Mouse (Mus musculus): ENCODE measurements around the gene Krt23. TPM values are rescaled to one million over a fixed set of nuclear protein-coding genes. Genes with fewer than 3 reads are reported as not detected.

Krt23 gene
- total RNA-seq (2022) = not detected

DNA sequence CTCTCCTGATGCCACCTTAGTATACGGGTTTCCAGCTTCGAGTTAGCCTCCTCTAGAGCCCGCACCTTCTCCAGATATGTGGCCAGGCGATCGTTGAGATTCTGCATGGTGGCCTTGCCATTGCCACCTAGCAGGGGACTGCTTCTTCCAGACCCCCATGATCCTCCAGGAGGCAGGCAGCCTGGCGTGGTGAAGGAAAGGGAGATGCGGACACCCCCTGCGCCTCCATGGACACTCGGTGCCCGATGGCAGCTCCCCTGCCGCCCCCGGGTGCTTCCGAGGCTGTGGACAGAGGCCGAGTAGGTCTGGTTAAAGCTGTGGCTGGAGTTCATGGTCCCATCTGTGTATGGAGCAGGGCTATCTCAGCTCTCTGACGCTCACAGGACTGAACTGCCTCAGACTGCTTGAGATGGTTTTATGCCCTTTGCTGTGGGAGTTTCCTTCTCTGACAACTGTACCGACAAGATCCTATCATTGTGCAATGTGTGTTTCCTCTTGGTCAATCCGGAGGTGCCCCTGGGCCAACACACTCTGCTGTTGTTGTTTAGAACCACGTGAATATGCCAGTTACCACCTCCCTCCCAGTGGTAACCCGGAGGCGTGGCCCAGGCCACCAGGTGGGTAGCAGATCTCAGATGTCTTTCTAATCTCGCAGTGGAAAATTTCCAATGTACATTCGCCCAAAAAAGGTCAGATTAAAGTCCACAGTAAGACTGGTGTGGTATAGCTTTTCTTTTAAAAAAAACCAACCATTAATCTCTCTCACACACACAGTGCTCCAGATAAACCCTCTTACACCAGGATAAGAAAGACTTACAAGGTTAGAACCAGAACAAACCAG is at the start of gene Krt23:
Gene Krt23 (minus strand): TSS at position 405 of the 841 bp plus-strand sequence.
- no peak for DNase-seq (ENCODE audit: low spot score in 2 of 2)

DNA sequence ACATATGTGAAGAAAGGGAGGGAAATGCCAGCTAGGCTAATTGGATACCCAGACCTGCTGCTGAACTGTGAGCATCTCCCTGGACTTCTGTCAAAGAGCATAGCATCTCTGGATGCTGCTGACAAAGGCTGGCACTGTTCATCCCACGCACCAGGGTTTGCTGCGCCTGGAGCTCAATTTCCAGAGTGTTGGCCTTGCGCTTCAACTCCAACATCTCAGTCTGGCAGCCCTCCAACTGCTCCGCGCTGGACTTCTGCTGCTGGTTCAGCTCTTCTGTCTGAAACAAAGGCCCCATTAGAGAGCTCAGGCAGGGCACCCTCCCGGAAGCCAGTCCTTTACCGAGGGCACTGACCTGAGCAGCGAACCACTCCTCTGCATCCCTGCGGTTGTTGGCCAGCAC is 46.8 kb upstream of the Krt23 start:
- peak; percentile 17 to 52 for DNase-seq (ENCODE audit: low spot score in 2 of 2)

DNA sequence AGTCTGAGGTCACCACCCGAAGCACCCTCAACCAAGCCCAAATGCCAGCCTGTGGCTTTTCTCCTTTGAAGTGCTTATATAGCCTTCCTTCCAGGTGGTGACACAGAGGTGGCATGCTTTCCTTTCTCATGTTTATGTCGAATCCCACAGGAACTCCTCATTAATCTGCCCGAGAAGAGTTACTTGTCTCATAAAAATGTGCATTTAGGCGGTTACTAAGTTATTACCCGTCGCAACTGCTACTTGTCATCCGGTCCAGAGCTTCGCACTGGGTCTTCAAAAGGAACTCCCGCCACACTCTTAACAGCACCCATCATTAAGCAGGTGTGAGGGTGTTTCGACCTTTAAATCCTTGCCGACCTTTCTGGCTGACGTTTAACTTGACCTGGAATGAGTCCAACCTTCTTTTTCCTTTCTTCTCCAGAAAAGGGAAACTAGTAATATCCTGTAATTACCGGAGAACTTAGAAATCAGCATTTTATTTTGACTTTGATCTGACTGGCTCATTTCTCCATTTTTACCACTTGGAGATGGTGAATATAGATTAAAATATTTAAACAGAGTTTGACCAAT is 28.4 kb upstream of the Krt23 start, which contains the start of gene Krt39:
Gene Krt39 (minus strand): TSS at position 51 of the 573 bp plus-strand sequence.
- DNase-seq (ENCODE audit: low spot score in 2 of 2) = no peak

DNA sequence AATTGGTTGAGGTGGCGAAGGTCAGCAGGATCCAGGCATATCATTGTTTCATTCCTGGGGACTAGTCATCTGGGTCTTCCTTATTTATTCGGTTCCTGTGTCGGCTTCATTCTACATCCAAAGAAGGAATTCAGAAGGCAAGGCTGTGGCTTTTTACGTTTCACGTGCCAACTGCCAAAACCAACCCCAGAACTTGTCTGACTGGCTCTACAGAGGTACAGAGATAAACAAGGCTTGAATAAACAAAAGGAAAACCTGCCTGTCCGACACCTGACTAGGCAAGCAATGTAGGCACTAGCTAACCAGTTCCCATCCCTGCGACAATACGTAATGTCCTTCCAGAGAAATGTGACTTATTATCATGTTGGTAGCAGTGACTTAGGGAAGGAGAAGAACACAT is 21.2 kb upstream of the Krt23 start:
- DNase-seq (ENCODE audit: low spot score in 2 of 2) = no peak

DNA sequence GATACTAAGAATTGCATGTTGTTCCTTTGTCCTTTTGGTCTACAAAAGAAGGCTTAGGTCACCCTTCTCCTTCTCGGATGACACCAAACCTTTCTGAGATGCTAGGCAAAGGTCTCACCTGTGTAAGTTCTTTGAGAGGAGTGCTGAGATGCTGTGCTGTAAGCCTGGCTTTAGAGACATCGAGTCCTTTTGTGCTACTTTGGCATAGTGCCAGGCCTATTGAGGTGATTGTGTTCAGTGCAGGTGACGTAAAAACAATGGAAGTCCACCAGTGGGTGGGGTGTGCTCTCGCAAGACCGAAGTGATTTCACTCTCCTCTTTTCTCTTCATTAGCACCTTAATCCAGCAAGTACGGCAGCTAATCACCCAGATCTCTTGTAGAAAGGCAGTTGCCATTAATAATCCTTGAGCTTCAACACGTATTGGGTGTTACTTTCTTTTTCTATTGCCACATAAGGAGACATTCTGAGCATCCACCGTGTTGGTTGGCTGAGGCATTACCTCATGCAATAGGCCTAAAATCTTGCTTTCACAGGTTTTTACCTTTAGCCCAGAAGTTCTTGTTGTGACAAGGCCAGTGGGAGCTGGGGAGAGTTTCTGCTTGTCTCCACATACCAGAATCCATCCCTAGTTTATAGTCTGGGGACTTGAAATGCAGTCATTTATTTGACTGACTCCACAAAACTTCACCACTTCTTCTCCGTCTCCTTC is 7.3 kb upstream of the Krt23 start:
- no peak for DNase-seq (ENCODE audit: low spot score in 2 of 2)

DNA sequence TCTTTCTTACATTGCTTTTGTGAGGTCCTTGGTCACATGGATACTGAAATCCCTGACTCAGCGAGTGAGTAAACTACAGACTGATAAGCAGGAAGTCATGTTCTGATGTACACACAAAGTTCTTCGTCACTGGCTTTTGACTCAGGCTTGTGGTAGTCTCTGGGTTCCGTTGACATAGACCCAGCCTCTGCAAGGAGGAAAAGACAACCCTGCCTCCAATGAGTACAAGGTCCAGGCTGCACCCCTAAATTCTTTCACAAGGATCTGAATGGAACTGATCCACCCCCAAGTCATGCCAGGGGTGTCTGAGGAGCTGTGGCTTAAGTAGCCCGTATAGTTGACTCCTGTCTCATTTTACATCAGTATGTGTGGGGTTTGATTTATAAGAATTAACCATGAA is 3.5 kb upstream of the Krt23 start:
- no peak for DNase-seq (ENCODE audit: low spot score in 2 of 2)

DNA sequence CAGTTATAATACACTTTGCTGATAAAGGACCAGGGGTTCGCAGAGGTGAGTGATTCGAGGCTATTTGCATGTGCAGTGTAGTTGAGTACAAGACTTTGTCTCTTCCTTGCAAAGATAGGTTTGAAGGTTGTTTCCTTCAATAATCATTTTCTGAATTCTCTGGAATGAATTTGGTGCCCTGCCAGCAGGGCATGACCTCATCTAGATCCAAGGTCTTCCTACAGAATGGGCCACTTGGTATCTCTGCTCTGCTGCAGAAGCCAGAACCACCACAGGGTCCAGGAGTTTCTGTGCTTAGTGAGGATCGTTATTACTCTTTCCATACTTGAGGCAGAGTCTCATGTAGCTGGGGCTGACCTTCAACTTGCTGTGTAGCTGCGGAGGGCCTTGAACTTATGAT is 1.8 kb upstream of the Krt23 start:
- DNase-seq (ENCODE audit: low spot score in 2 of 2) = no peak

DNA sequence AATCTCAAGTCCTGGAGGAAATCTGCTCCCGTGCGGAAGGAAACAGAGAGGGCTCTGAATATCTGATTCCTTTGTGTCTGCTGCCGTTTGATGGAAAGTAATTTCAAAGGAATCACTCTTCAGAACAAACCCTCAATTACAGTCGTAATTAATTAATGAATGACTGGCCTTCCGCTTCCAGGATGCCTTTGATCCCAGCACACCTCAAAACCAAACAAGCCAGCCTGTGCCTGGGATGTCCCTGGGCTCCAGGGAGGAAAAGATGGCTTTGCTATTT is 575 bp upstream of the Krt23 start:
- no peak for DNase-seq (ENCODE audit: low spot score in 2 of 2)

DNA sequence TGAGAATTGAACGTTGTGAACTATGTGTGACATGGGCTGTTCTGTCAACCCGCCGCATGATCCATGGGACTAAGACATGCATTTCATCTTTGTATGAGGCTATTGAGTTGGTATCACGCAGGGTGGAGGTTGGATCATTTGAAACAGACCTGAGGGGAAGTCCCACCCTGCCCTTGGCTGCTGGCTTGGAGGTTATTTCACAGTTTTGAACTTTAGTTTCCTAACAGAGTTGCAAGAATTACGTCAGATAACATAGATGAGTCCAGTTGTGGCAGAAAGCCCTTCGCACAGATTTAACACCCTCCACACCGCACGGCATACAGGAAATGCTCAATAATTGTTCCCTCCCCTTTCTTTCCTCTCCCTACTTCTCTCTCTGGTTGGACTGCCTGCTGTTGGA is 1.9 kb downstream of the Krt23 start:
- DNase-seq (ENCODE audit: low spot score in 2 of 2) = no peak

DNA sequence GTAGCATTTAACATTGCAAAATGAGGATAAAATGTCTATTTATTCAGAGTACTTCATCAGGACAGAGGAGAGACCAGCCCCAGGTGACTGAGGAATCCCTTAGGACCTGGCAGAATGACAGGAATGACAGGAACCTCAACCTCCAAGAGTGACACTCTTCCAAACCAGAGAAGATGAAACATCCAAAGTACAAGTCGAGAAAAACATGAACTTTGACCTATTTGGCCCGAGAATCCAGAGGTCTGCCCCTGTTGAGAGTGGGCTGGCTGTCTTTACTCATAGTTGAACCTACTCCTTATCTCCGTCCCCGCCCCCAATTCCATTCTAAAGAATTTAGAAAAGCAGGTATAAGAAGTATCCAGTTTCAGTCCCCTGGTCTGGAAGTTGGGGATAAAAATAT is 2.3 kb downstream of the Krt23 start:
- DNase-seq (ENCODE audit: low spot score in 2 of 2) = no peak

DNA sequence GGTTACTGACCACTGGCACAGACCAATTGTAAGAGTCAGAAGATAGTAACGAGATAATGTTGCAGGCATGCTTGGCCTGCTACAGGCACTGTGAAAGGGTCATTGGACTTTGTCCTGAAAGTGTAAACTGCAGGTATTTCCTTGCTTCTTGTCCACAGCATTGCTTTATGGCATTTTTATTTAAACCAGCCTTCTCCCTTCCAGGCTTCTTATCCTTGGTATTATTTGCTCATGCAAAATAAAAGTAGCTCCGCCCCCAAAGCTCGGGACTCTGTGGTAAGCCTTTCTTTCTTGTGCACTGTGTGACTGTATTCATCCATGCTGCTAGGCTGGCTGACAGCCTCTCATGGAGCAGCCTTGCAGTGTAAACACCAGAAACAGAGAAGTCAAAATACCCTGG is 3.7 kb downstream of the Krt23 start:
- no peak for DNase-seq (ENCODE audit: low spot score in 2 of 2)

DNA sequence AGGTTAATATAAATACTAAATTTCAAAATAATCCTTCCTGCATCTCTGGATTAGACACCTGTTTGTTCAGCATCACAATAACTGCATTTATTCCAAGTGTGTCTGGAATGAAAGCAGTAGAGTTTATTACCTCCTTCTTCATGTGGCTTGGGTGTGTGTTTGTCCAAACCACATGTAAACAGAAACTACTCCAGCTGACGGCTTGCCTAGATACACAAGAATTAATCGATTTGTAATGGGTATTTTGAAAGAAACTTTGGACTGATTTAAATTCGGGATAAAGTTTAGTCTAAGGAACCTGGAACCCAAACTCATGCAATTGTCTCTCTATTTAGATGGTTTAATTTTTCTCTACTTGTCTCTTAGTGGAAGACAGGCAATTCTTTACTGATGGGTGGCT is 18.0 kb downstream of the Krt23 start:
- DNase-seq (ENCODE audit: low spot score in 2 of 2) = no peak

DNA sequence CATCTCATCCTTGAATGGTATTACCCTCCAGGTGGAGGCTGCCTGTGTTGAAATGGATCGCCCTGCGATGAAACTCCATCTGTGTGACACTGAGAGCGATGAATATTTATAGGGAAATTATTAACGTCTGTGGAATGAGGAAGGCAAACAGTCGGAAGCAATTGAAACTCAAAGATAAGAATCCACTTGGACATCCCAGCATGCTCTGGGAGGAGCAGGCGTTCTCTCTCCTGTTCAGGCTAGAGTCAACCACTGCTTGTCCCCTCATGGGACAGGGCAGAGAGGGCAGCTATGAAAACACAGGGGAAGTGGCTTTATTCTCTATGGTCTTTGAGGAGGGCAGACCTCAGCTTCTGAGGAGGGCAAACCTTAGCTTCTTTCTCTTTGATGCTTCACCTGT is 19.5 kb downstream of the Krt23 start:
- no peak for DNase-seq (ENCODE audit: low spot score in 2 of 2)

DNA sequence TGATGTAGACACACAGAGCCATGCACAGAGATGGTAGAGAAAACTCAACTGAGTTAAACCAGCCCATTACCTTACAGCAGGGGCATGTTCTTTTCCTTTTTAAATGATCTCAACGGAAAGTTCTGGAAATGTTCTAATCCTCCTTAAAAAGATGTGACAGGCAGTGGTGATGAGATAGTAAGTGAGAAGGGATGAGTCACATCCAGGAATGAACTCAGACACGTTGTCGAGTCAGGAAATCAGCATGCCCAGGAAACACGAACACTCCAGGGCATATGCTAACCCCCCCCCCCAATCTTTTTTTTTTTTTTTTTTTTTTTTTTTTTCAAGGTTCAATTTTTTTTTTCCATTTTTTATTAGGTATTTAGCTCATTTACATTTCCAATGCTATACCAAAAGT is 20.5 kb downstream of the Krt23 start:
- DNase-seq (ENCODE audit: low spot score in 2 of 2) = no peak

DNA sequence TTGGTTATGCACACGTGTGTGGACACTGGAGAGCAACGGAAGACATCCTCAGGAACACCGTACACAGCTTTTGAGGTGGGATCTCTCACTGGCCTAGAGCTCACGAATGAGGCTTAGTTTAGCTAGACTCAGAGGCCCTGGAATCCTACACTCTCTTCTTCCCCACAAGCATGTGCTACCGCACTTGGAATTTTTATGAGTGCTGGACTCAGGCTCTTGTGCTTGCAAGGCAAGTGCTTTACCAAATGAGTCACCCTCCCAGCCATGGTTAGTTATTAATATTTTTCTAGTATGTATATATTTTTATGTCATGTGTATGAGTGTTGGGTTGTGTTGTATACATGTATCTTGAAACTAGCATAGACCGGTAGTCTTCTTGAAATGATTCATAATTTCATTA is 21.0 kb downstream of the Krt23 start:
- no peak for DNase-seq (ENCODE audit: low spot score in 2 of 2)

DNA sequence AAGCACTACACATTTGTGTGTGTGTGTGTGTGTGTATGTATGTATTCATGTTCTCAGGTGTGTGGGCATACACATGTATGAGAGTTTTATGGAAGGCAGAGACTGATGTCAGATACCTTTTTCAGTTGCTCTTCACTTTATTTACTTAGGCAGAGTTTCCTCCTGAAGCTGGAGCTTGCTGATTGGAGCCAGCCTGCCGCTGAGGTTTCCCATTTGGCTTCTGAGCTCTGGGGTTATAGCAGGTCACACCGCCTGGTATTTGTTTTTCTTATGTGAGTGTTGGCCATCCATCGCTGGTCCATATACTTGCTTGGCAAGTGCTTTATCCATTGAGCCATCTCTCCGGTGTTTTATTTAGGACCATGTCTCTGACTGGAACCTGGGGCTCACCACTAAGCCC is 23.7 kb downstream of the Krt23 start:
- DNase-seq (ENCODE audit: low spot score in 2 of 2) = no peak

DNA sequence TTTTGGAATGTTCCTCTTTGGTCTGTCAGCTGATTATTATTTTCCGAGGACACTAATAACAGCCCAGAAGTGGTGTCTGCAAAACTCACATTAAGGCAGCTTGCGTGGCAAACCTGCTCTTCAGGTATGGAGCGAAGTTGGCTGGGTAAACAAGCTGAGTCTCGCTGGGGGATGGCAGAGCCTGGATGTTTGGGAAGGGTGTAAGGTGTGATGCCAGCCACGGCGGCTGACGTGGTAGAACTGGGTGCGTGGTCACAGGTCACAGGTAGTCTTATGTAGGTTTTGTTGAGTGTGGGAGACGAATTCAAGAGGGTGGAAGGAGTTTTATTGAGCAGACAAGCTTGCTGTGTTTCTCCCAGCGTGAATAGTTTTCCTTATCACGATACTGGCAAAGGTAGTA is 24.4 kb downstream of the Krt23 start:
- no peak for DNase-seq (ENCODE audit: low spot score in 2 of 2)

DNA sequence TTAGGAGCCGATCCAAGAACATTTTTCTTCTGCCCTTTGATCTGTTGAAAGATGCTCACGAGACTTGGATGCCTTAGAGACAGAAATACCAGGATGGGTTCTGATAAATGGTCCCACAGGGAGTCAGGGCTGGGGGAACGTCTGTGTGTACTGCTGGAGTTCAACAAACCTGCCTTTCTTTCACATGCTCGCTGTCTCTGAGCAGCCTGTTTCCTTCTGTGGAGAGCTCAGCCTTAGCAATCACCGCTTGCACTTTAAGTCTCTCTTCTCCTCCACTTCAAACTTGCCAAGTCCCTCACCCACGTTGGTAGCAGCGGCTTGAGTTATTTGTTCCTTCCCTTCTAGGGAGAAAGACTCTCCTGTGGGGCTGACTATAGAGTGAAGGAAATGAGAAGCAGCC is 26.6 kb downstream of the Krt23 start:
- DNase-seq (ENCODE audit: low spot score in 2 of 2) = peak in 1 of 2 experiments; percentile 27

DNA sequence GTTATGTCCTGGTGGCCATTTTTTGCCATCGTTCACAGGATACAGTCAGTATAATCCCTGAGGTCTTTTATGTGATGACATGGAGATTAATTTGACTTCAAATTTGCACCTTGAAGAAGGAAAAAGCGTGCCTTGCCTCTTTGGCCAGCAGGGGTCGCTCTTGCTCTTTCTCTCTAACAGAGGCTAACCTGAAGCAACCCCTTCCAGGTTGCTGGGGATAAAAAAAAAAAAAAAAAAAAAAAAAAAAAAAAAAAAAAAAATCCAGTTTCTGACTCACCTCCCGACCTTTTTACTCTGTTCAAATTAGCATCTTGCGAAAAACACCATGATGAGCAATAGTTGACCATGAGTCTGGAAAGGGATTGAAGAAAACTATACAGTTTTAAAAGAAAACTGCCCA is 28.1 kb downstream of the Krt23 start:
- peak; percentile 54 to 75 for DNase-seq (ENCODE audit: low spot score in 2 of 2)

DNA sequence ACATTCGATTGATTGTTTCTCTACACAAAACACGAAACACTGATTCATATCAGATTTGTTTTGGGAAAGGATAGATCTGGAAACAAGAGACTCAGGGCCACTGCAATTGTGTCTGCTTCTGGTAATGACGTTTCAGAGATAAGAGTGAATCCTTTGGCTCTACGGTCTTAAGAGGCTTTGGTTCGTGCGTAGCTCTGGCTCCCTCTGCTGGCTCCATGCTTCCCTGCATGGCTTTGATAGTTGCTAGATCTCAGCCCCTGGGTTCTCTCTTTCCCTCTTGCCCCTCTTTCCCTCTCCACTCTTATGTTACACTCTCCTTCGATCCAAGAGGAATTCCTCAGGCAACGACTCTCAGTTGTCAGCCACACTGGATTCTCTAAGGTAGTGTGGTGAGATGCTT is 29.8 kb downstream of the Krt23 start:
- peak in 1 of 2 experiments; percentile 56 for DNase-seq (ENCODE audit: low spot score in 2 of 2)

DNA sequence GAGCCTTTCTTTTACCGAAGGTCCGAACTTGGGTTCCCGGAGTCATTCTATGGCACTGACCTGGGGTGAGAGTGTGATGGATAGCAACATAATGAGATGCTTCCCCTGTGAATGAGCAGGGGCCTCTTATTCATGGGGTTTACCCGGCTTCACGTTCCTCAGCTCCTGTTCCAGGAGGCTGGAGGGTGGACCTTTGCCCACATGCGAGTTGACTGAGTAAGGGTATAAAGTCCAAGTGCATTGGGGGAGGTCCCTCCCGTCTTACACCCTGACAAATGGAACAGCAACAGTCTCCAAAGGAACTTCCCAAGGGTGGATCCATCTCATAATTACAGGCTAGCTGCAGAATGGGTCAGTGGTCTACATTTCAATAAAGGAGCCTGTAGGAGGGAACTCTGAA is 31.2 kb downstream of the Krt23 start:
- DNase-seq (ENCODE audit: low spot score in 2 of 2) = no peak

DNA sequence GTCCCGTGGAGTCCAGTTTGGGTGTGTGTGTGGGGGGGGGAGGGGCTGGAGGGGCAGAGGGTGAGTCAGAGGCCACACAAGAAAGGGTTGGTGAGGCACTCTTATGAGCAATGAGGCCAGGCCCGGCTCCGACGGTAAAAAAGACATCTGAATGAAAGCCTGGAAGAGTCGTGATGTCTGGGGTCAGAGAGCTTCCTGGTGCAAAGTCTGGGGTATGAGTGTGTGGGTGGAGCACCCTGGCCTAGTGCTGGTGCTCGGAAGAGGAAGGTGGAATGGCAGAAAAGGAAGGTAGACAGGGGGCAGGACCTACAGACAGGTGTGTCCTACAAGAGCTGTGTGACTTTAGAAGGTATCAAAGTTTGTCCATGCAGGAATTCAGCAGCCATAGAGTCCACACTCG is 34.0 kb downstream of the Krt23 start:
- DNase-seq (ENCODE audit: low spot score in 2 of 2) = no peak

DNA sequence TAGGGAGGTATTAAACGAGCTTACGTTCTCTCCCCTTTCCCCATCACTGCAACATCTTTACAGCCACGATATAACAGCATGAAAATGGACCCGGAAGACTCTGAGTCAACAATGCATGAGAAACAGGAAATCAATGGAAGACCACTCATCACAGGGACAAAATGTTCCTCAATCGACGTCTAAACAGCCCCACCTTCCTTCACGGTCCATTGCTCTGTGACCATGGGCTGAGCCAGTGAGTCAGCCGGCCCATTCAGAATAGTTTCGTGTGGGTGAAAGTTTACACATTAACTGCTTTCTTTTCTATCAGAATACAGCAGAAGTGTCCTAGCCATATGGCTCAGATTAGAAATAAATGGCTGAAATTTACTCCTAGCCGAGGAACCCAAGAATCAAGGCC is 38.2 kb downstream of the Krt23 start:
- no peak for DNase-seq (ENCODE audit: low spot score in 2 of 2)

Measured in left cerebral cortex, adult 8-10 months (tissue).